Mouse (Mus musculus) lung, adult 2 months (tissue): ENCODE data around the gene Nudt21.

ENCODE experiments used
- CTCF ChIP-seq: fragments of 200-500 bp; IDR thresholded peaks from 2 replicates; pipeline ENCODE4 v1.5.1; 2011; ENCODE audit warnings: mild to moderate bottlenecking, low read length, control low read depth; ENCODE audit not compliant: insufficient read depth
- POLR2A ChIP-seq: fragments of 200-500 bp; IDR thresholded peaks from 2 replicates; pipeline ENCODE4 v1.6.1; 2011; ENCODE audit warnings: low read depth, mild to moderate bottlenecking, control low read depth, low read length, borderline replicate concordance; ENCODE audit errors: extremely low read depth

DNA sequence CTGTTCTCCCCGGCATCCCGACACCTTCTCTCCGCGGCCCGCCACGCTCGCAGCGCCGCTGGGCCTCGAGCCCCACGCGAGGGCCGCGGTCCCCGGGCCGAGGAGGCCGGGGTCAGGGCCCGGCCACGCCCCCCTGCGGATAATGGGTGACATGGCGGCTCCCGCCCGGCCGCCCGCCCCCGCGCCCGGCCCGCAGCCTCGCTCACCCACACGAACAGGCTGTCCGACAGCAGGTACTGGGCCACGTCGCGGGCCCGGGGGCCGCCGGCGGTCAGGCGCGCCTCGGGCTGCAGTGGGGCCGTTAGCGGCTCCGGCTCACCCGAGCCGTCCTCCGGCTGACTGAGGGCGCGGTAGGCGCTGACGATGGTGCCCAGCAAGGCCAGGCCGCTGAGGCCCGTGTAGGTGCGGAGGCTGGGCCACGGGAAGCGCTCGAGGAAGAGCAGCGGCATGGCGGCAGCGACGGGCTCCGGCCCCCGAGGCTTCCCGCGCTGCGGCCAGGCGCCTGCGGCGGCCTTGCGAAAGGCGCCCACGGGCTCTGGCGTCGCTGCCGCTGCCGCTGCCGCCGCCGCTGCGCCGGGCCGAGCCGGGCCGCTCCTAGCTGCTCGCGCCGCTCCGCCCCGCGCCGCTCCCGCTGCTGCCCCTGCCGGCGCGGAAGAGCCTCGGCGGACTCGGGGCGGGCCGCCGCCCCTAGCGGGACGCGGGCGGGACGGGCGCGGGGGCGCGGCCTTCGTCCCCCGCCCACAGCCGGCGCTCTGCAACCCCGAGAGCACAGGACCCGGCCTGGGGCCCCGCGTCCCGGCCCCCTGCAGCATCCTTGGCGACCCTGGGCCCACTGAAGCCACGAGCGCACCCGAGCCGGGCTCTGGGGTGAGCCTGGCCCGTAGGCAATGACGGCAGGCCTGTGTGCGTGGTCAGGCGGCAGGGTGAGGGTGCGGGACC is 24.5 kb downstream of the Nudt21 start, which contains the start of gene Amfr:
- TF ChIP-seq CTCF = no peak
- TF ChIP-seq POLR2A = no peak
